Mouse (Mus musculus) erythroblast, adult 5-6 weeks (primary cell): ENCODE results near the gene Gm45618. TPM values are rescaled to one million over a fixed set of nuclear protein-coding genes. Genes with fewer than 3 reads are reported as not detected.

ENCODE experiments used
- ATAC-seq: replicated peaks from 2 replicates; pipeline ENCODE4 v1.8.0; 2016; ENCODE audit warnings: moderate number of reproducible peaks, mild to moderate bottlenecking, moderate TSS enrichment, inconsistent platforms; ENCODE audit not compliant: poor library complexity, low FRiP score, severe bottlenecking
- total RNA-seq, 2 experiments: library from RNA; stranded (forward) in 1 of 2; stranded (reverse) in 1 of 2; fragments of 150-400 nt in 1 of 2; fragments of 200-764, 138-1000 nt in 1 of 2; gene quantifications; 2 replicates each; pipeline versions ENCODE4 v1.2.3 to v1.2.4; 2015 to 2017; ENCODE audit warnings: low replicate concordance in 2 of 2

The Gm45618 gene
- total RNA-seq, 2 experiments from 2014 or later: not detected

DNA sequence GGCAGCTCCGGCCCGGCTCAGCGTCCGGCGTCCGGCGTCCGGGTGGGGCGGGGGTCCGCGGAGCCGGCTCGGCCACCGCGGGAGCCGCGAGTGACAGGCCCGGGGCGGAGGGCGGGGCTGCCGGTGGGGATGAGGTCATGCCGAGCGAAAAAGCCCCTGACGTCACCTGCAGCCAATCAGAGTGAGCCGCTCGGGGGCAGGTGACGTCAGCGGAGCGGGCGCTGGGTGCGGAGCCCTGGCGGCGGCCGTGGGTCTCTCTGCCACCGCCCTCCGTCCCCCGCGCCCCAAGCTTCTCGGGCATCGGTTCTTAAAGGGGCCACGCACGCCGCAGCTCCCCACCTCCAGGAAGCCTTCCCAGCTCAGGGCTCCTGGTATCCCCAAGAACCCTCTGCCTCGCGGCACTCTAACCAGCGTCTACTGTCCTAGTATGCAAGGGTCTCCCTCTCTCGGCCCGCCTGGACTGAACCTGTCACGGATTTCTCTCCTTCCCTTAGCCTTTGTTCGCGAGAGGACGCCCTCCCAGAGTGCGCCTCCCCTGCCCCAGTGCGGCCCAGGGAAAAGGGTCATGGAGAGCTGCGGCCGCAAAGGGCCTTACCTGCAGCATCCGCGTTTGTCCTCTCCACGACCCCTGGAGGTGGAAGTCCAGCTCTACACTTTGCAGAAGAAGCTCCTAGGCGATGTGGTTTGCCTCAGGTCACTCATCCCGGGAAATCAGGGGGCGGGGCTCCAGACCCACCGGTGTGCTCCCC is 25.2 kb downstream of the Gm45618 start, which contains the start of gene Dusp8:
TSS of gene Dusp8 (minus strand) at position 661 of the 749 bp plus-strand sequence.
- ATAC-seq: peak; percentile 76

- peak; percentile 42 for ATAC-seq
These were observed 26.0 kb downstream of the Gm45618 start for GRCm38 (mm10) chr7:142094301-142095143.

- ATAC-seq: no peak
These were observed 26.8 kb downstream of the Gm45618 start for GRCm38 (mm10) chr7:142093696-142094240.

DNA sequence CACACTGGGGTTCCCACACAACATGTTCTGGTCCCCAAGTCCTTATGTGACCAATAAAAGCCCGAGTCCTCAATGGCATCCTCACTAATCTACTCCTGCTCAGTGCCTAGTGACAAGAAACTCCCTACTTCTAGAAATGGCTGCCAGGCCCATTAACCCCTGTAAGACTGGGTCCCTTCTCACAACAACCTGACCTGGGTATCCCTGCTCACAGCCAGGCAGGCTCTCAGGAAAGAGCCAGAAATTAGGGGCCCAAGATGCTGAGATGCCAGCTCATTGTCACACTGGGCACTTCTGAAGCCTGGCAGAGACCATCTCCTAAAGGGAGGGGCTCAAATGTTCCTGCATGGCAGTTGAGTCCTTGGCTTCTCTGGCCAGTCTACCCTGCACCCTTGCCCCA is 27.5 kb downstream of the Gm45618 start:
- no peak for ATAC-seq

GRCm38 (mm10) chr7:142091848-142092247 is 28.7 kb downstream of the Gm45618 start:
- no peak for ATAC-seq

DNA sequence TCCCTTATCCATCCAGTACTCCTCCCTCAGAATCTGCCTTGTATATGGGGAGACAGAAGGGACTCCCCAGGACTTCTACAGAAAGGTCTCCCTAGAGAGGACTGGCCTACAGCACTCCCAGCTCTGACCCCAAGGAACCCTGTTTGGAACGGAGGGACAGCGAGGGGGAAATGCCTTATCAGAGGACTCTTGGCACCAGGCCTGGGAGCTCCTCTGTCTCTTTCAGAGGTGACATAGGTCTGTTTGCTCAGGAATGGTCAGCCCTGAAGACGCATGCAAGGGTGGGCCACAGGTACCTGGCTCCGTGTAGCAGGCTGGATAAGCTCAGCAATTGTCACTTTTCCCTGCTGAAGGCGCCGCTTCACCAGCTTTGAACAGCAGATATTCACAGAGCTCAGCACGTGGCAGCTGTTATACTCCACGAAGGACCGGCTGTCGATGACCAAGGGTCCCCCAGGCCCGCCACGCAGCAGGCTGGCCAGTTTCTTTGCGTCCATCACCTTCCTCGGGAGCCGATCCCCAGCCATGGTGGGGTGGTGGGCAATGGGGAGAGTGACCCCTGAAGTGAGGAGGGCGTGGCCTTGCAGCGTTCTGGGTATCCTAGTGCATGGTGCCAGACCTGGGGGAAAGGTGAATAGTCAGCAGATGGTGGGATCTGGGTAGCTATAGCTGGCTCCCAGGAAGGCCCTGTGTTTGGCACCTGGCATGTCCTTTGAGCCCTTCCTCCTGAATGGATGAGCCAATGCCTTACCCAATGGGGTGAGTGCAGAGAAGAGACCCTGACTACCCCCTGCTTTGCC is 30.7 kb downstream of the Gm45618 start:
- no peak for ATAC-seq

DNA sequence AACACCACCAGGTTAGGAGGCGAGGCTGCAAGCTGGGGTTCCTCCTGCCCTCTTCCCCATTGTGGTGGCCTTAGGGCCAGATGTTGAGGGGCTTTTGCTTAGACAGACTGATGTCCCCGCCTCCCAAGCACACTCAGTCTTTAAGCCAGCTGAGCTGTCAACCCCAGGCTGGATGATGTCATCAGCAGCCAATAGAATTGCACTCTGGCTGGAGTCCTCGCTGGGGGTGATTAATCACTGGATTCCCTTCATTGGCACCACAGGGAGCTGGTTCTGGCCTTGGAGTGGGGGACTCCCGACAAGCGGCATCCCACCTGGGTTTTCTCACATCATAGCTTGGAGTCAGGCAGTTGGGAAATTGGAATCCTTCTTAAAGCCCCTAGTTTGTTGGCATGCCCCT is 31.6 kb downstream of the Gm45618 start:
- ATAC-seq: peak; percentile 62

DNA sequence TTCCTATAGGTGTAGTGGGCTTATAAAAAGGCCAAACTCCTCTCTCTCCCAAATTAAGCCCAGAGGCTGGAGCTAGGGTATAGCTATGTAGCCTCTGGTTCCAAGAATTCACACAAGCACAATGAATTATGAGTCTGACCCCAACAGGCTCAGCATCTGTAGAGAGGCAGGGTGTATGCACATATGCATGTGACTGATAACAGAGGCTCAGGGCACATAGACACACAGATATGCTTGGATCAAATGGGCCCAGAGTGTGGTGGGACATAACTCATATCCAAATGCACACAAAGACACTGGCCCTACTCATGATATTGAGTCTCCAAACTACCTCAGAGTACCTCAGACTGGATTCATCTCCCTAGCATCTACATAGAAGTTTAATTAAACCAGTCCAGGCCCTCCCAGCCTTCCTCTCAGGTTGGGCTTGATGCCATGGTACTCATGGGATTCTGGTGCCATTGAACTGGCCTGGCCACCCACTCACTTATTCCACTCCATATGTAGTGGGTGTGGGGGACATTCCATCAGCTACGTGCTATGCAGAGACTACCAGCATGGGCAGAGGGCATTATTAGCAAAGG is 33.4 kb downstream of the Gm45618 start:
- ATAC-seq: peak; percentile 79

DNA sequence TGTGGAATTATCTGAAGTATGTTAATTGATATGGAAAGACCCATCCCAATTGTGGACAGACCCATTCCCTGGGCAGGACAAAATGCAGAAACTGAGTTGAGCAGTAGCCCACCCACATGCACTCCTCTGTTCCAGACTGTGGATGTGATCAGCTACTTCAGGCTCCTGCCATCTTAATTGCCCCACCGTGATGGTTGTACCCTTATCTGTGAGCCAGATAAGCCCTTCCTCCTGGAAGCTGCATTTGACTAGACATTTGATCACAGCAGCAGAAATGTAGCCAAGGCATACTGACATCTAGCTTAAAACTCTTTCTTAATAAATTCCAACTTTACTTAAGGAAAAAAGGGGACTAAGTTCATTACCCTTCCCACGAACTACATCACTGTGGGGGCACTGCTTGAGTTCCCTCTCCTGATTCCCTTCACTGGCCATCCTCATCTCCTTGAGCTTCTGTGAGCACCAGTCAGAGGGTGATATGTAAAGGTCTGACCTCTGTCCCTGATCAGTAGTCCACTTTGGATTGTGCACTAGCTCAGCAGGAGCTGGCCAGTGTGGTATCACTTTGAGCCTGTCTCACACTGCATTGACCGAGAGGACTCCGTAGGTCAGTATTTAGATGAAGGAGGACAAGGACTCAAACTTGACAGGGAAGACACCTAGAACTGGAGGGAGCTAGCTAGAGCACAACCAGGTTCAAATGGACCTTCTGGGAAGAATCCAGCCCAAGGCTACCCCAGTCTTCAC is 34.2 kb downstream of the Gm45618 start:
- peak; percentile 1 for ATAC-seq

- ATAC-seq: no peak
These were observed 35.7 kb downstream of the Gm45618 start for GRCm38 (mm10) chr7:142084820-142085219.

GRCm38 (mm10) chr7:142084395-142084794 is 36.1 kb downstream of the Gm45618 start:
- no peak for ATAC-seq

- no peak for ATAC-seq
These were observed 36.8 kb downstream of the Gm45618 start for GRCm38 (mm10) chr7:142083588-142084317.

GRCm38 (mm10) chr7:142082607-142083006 is 37.9 kb downstream of the Gm45618 start:
- no peak for ATAC-seq

- no peak for ATAC-seq
These were observed 38.4 kb downstream of the Gm45618 start for GRCm38 (mm10) chr7:142082179-142082578.

GRCm38 (mm10) chr7:142081736-142082135 is 38.8 kb downstream of the Gm45618 start:
- no peak for ATAC-seq

DNA sequence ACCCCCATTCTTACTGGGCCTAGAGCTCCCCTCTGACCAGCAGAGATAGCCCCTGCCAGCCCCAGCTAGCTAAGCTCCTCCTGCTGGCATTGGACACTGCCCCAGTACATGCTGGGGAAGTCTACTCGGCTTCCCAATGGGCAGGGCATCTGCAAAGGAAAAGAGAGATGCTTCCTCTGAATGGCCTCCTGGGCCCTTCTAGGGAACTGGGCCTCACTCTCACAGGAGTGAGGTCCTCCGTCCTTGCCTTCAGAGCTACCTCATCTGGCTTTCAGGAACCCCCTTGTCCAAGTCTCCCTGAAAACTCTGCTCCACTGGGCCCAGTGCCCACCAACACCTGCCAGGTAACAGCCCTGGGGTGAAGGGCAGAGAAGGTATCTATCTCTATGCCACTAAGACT is 39.7 kb downstream of the Gm45618 start:
- ATAC-seq: no peak

DNA sequence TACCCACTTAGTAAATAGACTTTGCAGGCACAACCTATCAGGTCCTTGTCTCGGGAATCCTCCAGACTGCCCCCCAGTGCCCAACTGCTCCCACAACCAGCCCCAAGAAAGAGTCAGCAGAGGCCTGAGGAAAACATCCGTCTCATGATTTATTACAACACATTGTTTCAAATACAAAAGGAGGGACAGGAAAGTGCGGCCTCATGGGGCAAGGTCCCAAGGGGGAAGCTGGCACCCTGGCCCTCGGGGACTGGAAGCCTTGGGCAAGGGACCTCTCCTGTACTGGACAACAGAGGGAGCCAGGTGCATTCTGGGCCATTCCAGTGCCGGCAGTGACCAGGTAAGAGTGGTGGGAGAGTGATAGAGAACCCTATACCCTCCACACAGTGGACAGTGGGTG is 41.2 kb downstream of the Gm45618 start:
- no peak for ATAC-seq

DNA sequence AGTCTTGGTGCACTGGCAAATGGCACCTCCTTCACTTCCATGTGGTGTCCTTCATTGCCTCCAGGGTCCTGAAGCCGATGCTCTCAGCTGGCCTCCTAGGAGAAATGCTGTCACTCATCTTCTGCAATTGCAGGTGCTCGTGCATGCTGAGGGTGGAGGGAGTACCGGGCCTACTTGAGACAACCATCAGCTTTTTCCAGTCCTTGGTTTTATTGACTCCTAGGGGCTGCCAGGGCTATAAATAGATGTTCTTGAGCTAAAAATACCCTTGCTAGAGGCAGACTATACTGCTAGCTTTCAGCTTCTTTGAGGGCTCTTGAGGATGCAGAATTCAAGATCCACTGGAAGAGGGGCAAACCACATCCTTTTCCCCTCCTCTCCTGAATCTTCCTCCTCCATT is 43.4 kb downstream of the Gm45618 start:
- ATAC-seq: no peak
